Mouse (Mus musculus): ENCODE results near the gene Ostm1.

DNA sequence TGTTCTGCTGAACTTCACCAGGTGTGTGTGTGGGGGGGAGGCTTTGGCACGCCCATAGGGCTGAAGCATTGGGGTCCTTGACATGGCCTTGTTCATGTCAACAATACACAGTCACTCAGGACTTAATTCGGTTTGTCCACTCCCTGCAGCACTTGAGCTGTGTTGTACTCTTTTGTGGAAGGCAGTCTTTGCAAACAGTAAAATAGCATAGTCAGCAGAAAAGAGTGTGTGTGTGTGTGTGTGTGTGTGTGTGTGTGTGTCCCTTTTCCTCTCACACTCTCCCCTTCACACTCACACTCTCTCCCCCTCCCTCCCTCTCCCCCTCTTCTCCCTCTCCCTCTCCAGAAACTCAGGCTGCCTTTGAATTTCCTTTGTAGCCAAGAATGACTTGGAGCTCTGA lies 34.7 kb downstream of the Ostm1 start:
- TF ChIP-seq GATA1 (IDR thresholded peaks at IDR 0.05; ENCODE audit: low read length), result no peak
- TF ChIP-seq TAL1 (IDR thresholded peaks at IDR 0.05; ENCODE audit: low read length), result no peak
